Mouse (Mus musculus): ENCODE results near the gene Hbp1. TPM values are rescaled to one million over a fixed set of nuclear protein-coding genes. Genes with fewer than 3 reads are reported as not detected.

Hbp1 gene
- total RNA-seq, 2 experiments from 2014 or later: 24.8 to 27.8 TPM

DNA sequence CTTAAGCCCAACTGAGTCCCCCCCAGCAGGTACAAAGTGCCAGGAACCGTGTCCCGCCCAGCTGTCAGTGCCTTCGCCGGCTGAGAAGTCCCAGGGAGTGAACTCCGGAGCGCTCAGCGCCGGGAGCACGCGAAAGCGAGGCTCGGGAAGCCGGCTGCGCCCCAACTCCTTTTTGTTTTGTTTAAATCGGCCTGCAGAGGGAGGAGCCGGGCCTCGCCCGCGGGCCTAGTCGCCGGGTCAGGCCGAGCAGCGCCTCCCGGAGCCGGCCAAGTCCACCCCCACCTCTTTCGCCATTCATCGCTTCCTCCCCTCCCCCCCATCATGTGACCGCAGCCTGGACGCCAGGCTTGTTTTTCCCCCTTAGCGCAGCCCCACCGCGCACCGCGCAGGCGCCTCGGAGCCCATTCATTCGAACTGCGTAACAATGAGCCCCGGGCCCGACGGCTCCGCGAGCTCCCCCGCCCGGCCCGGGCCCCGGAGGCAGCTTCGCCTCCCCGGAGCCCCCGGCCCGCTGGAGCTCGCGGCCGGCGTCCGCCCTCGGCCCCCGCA lies 1.1 kb downstream of the Hbp1 start:
- DNase-seq: peak; percentile 88 to 89

DNA sequence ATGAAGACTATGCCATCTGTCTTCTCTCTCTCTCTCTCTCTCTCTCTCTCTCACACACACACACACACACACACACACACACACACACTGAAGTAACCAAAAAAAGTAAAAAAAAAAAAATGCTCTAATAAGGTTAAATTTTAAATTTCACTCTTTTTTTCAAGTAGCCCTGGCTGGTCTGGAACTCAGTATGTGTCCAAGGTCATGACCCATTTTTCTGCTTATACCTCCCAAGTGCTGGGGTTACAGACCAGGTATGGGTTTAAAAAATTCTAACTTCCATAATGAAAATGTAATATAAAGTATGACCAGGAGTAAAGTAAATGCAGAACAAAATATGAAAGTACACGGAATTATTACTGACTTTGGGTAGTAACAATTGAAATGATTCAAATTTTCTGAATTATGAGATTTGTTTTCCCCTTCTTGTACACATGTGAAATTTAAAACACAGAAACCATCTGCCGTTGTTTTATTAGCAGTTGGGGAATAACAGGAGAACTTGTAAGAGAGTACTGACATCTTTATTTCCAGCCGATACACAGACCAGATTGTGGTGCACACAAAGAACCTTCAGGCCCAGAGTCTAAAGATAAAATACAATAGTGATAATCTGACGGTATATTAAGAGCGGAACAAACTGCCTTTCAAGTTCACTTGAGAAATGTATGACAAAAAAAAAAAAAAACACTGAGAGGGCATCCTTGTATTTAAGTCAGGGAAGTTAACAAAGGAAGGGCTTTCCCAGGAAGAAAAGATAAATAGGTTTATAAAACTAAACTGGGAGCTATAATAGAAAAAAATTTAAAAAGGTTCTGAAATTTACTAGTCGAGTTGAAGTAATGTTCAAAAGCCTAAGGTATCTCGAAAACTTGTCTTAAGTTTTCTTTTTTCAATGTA lies 2.0 kb downstream of the Hbp1 start:
- no peak for DNase-seq

DNA sequence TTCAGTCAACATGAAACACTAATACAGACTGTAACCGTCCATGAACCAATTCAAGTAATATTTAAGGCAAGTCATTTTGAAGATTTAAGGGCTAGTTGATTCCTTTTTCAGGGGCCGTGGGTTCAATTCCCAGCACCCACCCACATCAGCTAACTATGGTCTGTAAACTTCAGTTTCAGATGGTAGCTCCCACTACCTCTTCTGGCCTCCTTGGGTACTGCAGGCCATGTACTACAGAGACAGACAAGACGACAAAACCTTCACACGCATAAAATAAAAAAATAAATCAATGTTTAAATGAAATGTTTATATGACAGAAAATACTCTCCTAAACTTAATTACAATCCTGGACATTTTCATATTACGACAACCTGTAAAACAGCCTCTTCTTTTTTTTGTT lies 2.9 kb downstream of the Hbp1 start:
- no peak for DNase-seq

DNA sequence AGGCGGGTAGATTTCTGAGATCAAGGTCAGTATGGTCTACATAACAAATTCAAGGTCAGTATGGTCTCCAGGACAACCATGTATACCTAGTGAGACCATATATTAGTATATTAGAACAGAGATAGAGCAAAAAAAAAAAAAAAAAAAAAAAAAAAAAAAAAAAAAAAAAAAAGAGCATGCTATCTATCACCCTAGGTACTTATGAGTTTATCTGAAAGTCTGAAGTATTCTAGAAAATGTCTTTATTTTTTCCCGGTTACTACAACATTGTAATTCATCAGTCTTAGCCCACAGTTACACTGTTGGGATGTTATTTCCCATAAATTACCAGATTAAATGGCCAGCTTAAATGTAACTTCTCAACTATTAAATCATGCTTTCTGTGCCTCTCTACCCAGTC lies 5.9 kb downstream of the Hbp1 start:
- DNase-seq: no peak

DNA sequence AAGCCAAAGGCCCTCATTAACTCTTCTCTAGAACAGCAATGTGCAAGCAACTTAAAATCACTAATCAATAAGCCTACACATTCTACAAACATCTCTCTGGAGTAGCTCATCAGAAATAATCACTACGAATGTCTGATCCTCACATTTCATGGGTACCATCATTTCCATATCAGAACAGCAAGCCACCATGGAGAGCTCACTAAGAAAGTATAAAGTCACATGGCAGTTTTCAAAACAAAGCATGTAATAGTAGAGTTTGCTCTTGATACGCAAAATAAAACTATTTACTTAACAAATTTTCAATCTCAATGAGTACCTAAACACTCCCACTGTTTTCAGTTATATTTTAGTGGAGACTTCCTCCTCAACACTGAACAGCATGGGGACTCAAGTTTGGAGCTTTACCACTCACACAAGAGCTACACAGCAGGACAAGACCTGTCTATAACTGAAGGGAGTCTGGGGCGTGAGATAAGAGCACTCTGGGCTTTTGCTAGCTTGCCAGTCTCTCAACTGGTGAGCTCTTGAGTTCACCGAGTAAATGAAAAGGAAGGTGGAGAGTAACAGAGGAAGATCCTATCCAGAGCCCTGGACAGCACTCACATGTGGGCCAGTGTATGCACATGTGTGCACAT lies 7.2 kb downstream of the Hbp1 start:
- no peak for DNase-seq

DNA sequence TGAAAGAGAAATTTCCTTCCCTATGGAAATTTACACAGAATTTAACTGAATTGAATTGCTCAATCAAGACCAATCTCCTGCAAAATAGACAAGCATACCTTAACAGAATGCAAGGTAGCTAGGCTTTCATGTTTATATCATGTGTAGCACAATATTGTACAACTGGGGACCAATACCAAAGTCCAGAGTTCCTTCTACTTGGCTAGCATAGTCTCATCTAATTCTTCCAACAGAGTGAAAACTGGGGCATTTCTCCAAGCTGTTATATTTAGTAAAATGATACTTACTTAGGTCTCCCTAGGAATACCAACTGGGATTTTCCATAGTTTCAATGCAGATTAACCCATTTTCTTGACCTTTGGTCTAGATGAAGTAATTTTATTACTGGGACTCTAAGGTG lies 11.3 kb downstream of the Hbp1 start:
- no peak for DNase-seq

DNA sequence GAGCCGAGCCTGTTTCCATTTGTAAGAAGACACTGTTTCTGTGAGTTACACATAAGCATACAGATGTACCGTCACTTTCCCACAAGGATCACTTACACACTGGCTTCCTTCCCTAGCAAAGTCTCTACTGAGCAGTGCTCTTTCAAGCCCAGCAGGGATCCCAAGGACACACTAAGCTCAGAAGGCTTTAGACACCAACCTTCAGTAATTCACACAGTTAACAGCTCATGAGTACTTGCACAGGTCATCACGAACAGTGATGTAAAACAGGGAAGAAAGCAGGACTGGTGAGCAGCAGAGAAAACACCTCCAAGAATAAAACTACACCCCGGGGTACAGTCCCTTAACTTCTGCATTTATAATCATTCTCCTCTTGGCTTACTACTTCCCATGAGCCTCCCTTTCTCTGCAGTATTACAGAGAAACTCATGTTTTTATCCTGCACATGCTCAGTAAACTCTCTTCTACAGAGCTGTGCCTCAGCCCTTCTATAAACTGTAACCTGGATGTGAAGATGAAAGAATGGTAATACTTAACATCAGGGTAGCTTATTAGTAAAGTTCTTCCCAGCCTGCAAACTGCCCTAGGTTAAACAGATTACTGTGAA lies 11.8 kb downstream of the Hbp1 start:
- no peak for DNase-seq

DNA sequence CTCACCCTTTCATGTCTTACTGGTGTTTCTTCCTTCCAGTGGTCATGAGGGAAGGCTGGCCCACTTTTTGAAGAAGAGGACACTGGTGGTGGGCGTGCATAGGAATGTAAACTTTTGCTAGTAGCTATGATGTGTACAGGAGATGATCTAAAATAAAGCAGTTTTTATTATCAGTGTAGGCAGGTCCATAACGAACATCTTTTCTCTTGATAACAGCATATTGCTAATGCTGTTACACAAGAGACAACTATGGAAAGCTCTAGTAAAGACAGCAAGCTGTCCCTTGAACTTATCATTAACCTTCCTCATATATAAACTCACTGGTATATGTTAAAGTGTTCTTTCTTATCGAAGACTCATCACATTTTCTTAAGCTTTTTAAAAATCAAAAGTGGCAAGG lies 12.7 kb downstream of the Hbp1 start:
- DNase-seq: no peak

DNA sequence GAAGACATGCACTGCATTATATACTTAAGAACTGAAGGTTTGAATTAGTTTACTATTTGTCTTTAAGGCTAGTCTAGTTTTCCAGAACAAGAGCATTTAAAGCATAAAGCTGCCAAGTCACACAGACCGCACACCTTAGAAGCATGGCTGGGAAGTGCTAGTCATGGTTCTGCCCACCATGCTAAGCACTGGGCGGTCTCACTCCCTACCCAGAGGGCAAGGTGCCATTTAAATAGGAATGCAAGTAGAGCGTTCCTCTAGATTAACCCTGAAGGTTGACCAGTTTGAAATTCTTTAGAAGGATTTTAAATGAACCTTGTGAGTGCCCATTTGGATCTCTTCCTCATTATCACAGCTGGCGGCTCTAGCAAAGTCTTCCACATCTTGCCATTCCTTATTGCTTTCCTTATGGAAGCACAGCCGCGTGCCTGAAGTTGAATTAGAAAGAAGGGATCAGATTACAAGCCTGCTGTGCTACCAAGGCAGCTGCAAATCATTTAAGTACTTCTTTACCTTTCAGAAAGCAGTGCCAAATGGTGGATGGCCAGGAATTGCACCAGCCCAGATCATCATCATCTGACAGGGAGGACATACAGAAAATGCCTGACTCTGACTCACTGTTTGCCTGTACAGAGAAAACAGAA lies 13.6 kb downstream of the Hbp1 start:
- no peak for DNase-seq

DNA sequence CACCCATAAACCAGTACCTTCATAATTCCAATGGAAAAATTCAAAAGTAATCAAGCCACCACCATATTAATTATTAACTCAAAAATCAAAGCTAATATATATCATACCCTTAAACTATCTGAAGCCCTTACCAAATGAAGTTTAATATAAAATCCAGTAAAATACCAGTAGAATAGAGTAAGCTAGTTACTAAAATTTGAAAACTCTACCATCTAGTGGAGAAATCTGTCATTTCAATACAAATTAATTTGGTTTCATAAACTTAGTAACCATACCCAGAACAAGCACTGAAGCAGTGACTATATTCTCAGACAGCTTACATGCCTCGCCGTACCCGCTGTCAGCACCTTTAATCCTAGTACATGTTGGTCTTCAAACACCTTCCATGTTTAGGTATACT lies 18.5 kb downstream of the Hbp1 start:
- no peak for DNase-seq

DNA sequence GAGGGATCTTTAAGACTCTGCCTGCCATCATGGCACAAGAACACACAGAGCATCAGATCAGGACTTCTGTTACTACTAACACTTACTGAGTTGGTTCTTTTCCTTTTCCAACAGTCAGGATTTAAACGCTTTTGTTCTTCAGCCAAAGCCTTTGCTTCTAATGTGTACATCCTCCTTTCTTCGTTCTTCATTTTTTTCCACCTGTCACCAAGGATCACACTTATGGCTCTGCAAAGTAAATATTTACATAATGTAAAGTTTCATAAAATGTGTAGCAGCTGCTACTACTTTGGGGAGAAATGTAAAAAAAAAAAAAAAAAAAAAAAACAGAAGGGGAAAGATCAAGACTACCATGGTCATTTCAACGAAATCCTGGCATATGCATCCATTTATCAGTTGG lies 21.8 kb downstream of the Hbp1 start:
- no peak for DNase-seq

DNA sequence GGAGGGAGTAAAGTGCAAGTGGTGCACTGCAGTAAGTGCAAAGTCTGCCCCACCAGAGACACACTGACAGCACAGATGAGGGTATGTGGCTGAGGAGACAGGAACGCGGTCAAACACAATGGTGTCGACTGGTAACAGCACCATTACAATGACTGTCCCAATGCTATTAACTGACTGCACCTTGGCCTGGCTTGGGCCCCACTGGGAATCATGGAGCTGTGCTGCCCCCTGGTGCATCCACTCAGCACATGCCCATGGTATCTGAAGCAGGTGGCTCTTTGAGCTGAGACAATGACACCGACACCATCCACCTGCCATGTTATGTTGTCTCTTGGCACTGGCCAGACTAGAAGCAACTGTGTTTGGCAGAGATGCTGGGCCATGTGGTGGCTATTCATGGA lies 23.7 kb downstream of the Hbp1 start:
- peak; percentile 77 to 81 for DNase-seq

DNA sequence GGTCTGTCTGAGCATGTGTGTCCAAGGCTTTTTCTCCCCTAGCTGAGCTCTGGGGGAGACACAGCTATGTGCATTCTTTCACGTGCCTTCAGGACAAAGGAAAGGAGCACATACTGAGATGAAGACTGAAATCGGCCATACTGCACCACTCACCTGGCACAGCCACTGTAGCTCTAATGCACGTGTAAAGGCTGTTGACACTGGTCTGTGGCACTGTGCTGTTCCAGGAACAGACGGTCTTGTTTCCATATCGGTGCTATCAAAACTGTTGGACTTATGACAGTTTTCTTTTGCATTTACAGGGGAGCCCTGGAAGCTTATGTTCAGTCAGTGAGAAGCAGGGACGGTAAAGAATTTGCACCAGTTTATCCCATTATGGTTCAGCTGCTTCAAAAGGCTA lies 25.0 kb downstream of the Hbp1 start:
- no peak for DNase-seq

DNA sequence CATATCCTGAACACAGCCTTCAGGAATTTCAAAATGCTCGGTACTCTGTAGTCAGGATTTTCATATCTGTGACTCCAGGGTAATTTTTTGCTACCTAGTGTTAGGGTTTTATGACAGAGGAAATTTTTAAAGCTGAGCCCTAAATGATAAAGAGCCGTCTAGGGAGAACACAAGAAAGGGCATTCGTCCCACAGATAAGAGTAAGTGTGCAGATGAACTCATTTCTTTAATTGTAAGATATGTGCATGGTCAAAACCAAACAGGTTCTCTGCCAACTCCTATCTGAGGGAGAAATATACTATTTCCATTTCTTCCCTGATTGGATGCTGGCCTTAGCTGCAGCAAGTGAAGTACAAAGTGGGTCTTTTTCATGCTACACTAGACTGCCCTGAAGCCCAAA lies 26.2 kb downstream of the Hbp1 start:
- DNase-seq: no peak

DNA sequence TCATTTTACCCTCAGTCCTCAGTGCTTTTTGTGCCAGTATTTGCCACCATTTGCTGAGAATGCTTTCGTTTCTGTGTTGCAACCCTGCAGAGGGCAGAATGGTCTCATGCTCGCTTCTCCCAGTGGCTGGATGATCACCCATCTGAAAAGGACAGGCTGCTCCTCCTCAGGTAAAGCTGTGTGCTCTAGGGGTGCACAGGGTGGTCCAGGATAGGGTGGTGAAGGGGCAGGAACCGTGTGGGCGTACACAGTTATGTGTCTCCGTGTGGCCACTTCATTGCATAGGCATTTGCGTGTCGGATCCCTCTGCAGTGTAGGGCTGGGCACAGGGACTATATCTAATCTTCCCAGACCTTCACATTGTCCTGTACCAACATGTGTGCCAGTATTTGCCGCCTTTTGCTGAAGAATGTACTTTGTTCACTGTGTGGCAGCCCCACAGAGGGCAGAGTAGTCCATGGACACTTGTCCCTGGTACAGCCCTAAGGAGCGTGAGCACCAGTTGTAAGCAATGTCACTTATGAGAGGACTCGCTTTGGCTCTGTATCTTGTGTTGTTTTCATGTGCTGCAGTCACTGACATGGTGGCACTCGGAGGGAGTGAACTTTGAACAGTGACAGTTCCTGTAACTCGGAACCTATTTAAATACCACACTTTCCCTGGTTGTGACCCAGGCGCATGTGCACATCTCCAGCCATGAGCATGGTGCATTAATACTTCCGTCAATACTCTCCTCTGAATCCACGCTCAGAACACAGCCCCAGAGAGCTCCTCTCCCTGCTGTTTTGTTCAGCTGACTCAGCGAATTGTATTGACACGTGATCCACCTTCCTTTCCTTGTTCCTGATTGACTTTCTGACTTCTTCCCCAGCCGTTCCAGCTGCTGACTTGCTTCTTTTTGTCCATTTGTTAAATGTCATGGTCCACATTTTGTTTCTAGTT lies 29.6 kb downstream of the Hbp1 start:
- DNase-seq: no peak

DNA sequence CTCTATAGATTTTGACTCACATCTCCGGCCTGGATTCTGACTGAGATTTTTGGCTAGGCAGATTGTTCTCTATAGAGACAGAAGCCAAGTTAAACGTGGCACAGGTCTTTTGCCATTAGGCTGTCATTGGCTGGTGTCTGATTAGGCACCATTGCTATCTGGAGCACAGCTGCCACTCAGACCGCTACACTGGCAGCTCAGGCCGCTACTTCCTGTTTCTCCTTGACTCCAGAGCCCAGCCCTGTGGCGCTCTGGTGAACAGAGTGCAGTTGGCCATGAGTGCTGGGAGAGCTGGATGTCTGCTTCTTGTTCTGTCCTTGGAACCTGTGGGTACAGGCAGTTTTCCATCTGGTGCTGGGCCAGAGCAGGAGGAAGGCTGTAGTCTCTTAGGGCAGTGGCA lies 33.1 kb downstream of the Hbp1 start:
- DNase-seq: no peak

DNA sequence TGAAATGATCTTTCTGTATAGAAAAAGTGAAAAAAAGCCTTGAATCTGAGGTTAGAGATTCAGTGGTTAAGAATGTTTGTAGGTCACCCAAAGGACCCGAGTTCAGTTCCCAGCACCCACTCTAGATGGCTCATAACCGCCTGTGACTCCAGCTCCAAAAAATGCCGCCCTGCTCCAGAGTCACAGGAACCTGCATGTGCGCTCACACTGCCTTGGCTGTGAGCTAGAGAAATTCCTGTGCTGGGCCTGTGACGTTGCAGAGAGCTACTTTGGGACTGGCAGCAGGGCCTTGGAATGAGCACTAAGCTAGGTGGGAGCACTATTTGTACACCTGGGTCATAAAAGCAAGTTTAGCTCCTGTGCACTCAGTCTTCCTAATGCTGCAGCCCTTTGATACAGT lies 33.6 kb downstream of the Hbp1 start:
- DNase-seq: no peak

DNA sequence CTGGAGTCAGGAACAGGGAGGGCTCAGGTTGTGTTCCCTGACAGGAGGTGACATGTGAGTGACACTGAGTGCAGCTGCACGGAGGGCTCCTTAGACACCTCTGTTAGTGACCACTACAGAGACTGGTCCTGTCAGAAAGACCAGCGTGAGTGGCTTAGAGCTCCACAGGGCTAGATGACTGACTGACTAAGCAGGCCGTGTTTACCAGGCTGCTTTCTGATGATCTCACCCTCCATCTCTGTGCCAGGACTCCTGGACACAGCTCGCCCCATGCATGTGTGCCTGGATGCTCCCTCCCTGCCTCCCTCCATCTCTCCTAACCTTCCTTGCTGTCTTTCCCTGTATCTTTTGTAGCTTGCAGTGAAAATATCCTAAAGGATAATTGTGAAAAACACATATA lies 36.7 kb downstream of the Hbp1 start:
- no peak for DNase-seq

DNA sequence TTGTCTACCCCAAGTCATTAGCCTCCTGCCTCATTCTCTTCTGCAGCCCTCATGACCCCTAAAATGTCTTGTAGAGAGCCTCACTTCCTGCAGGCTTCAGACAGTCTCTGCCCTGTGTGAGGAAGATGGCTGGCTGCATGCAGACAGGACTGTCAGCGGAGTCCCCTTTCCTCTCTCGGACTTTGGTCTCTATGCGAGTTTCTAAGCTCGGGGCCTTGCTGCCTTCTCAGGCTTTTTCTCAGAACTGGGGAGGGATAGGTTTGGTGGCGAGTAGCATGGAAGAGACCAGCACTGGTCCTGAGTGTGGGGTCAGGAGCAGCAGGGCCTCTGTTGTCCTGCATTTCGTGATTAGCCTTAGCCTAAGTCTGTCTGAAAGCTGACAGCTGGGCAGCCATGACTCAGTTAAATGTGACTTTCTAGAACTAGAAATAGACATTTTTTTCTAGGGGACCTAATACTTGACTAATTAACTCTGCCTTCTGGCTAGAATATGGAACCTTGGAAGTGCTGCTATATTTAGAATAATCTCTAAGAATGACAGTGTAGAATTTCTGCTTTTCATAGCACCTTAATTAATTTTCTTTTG lies 37.3 kb downstream of the Hbp1 start:
- no peak for DNase-seq

DNA sequence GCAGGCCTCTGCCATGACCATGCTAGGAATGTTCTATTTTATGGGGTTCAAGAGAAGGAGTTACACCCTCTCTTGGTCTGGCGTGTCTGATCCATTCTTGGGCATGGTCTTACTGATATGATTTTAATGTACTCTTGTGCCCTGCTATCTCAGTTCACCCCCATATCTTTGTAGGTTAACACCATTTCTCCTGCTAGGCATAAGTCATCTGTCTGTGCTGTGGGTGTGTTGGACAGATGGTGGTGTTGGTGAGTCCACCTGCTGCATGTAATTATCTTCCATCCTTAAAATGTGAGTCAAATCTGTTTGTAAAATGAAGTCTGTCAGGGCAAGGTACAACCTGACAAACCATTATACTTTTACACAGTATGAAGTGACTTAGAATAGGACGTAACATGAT lies 42.9 kb downstream of the Hbp1 start:
- DNase-seq: no peak
